Mouse (Mus musculus) lung, postnatal 14 days (tissue): ENCODE measurements at regions not wholly inside any gene's neighbourhood (a gene's known extent, or its start where the extent isn't known, plus 50 kb on each side); places are given as distances from the start of the nearest gene placed in this dataset.

ENCODE experiments used
- DNase-seq: peaks from one replicate; pipeline ENCODE4 v3.0.0; 2021

- DNase-seq: no peak
These were observed 89.7 kb upstream of the Pgrmc2 start for GRCm38 (mm10) chr3:41172306-41173215.

DNA sequence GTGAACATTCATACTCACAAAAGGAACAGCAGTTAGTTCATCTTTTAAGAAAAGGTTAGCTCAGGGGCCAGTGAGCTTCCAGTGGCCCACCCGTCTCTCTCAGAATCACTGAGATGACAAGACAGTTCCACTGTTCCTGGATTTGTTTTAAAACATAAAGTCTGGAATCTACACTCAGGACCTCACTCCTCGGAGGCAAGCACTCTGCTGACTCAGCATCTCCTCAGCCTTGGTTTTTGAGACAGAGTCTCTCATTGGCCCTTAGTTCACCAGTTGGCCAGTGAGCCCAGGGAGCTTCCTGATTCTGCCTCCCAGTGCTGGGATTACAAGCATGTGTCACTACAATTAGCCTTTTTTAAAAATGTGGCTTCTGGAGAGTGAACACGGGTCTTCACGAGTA lies 88.9 kb upstream of the Pgrmc2 start:
- no peak for DNase-seq

DNA sequence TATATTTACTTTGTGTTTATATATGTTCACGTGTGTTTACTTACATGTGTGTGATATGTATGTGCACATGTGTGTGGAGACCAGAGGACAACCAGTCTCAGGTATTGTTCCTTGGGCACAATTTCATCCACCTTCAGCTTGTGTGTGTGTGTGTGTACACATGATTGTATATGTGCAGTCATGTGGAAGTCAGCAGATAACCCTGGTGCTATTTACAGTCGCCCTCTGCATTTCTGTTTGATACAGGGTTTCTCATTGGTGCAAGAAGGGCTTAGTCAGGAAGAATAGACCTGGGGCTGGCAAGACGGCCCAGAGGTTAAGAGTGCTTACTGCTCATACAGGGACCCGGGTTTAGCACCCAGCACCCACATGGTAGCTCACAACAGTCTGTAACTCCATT lies 88.5 kb upstream of the Pgrmc2 start:
- no peak for DNase-seq

- no peak for DNase-seq
These were observed 87.7 kb upstream of the Pgrmc2 start for GRCm38 (mm10) chr3:41170566-41170965.

- DNase-seq: no peak
These were observed 86.6 kb upstream of the Pgrmc2 start for GRCm38 (mm10) chr3:41169430-41169829.

DNA sequence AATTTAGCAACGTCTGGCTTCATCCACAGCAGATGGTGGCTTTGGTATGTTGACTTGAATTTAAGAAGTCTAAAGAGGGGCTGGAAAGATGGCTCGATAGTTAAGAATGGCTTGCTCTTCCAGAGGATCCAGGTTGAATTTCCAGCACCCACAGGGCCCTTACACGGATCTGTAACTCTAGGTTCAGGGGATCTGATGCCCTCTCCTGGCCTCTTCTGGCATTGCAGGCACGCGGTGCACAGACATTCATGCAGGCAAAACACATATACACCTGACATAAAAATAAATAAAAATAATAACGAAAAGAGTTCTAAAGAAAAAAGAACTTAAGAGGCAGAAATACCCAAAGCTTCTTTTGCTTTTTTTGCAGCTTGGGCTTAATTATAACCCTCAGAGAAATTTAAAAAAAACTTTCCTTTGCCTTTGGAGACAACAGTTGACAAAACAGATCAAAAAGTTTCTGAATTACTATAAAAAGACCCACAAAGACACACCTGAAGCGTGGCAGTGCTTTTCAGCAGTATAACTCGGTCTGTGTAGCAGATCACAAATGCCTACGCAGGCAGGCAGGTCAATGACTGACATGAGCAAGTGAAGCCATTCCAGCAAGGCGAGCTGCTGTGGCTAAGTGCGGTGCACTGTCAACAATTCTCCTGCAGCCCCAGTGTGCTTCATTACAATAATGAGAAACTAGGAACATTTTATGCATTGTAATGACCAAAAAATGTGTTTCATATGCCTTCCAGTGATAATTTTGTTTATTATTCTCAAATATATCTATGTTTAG lies 85.5 kb upstream of the Pgrmc2 start:
- DNase-seq: no peak

GRCm38 (mm10) chr3:41167476-41167875 lies 84.6 kb upstream of the Pgrmc2 start:
- no peak for DNase-seq

GRCm38 (mm10) chr3:41164736-41165135 lies 81.9 kb upstream of the Pgrmc2 start:
- DNase-seq: no peak

GRCm38 (mm10) chr3:41163767-41164166 lies 80.9 kb upstream of the Pgrmc2 start:
- no peak for DNase-seq

DNA sequence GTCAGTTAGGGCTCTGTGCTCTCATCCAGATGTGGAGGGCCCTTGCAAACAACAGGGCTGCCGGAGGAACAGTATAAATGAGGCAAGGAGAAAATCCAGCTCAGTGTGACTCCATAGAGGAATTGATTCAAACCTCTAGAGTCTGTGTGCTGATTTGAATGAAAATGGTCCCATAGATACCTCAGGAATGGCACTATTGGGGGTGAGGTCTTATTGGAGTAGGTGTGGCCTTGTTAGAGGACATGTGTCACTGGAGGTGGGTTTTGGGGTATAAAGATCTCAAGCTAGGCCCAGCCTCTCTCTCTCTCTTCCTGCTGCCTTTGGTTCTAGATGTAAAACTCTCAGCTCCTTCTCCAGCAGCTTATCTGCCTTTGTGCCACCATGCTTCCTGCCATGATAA lies 79.7 kb upstream of the Pgrmc2 start:
- DNase-seq: no peak

- DNase-seq: no peak
These were observed 77.8 kb upstream of the Pgrmc2 start for GRCm38 (mm10) chr3:41160648-41161047.

GRCm38 (mm10) chr3:41158314-41158973 lies 75.6 kb upstream of the Pgrmc2 start:
- no peak for DNase-seq

- no peak for DNase-seq
These were observed 74.6 kb upstream of the Pgrmc2 start for GRCm38 (mm10) chr3:41157428-41157827.

DNA sequence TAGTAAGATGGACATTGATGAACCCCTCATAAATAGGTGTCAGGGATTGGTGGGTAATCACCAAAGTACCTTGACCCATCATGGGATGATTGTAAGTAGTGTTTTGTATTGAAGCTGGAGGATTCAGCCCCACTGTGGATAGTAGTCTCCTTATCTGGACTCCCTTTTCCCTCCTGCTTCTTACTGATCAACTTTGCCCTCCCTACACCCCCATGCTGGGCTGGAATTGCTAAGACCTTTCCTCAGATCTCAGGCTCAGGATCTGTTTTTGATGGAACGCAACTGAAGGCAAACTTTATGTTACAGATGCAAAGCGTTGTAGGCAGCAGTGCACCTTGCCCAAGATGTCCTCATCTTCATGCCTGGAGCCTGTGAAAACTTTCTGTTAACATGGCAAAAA lies 73.7 kb upstream of the Pgrmc2 start:
- DNase-seq: no peak

DNA sequence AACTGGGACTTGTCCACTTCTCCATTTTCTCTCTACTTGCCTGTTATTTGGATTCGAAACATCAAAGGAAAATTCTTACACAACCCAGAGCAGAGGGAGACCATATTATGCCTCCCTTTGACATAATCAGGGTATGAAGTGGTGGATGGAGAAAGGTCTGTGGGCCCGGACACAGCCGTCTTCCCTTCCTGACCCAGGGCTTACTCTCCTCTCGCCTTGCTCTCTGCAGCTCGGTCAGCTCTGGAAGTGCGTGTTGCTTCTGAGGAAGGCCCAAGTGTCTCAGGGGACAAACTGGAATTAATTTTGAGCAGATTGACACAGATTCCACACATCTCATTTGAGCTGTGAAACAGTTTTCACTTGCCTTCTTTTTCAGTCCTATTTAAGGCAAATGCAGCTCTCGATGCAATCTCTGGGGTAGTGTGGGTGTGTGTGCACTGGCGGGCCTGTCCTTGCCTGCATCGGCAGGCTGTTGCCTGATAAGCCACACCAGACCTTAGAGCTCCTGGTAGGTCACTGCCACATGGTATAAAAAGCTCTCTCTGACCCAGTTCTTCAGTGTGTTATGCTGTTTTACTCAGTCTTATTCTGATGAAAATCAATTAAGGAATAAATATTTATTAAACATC lies 72.4 kb upstream of the Pgrmc2 start:
- no peak for DNase-seq

- DNase-seq: no peak
These were observed 71.6 kb upstream of the Pgrmc2 start for GRCm38 (mm10) chr3:41154402-41154801.

- DNase-seq: no peak
These were observed 69.1 kb upstream of the Pgrmc2 start for GRCm38 (mm10) chr3:41151989-41152388.

DNA sequence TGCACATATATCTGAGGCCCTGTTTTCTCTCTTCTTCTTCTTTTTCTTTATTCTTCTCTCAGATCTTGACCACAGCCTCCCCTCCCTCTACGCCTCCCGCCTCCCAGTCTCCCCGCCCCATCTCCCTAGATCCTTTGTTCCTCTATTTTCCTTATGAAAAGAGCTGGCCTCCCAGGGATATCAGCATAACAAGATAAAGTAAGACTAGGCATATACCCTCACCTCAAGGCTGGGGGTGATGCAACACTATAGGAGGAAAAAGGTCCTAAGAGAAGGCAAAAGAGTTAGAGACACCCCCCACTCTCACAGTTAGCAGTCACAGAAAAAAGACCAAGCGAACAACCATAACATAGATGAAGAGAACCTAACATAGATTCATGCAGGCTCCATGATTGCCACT lies 57.5 kb upstream of the Pgrmc2 start:
- no peak for DNase-seq

DNA sequence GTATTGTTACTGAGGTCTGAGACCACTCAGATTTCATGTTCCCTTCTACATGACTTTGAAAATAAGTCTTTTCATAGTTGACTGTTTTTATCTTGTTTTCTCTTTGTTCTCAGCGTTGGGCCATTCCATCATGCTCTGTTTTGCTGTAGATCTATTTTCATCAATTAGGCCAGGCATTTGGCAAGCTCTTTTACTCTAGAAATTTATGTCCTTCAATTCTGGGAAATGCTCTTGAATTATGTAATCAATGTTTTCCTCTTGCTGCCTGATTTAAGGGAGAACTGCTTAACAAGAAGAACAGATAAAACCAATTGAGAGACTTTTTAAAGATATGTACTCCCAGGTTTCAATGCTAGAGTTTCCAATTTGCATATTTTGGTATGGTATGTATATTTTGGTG lies 55.1 kb upstream of the Pgrmc2 start:
- no peak for DNase-seq

DNA sequence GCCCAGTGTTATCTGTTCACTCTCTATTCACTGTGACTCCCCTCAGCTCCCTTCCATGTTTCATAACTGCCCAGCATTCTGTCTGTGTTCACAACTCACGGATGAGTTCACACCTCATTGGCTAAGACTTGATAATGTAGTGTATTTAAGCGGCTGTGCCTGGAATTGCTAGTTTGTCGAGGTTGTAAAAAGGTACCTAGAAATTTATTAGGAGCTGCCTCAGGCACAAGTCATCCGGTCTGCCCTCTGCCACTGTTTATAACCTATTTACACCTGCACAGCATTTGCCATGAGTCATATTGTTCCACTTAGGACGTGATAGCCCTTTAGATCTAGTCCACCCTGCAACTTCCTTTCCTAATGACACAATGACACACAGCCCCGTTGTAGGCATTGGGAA lies 50.0 kb upstream of the Pgrmc2 start:
- no peak for DNase-seq
